Mouse (Mus musculus) embryonic facial prominence, embryonic 12.5 days (tissue): ENCODE data around the gene Npb. TPM values are rescaled to one million over a fixed set of nuclear protein-coding genes. Genes with fewer than 3 reads are reported as not detected.

ENCODE experiments used
- ATAC-seq: fragments of 200-750 bp; cut with Nextera tagmentation; 2 replicates; pipeline ENCODE4 v1.8.0; 2017; ENCODE audit not compliant: insufficient number of reproducible peaks, insufficient read depth, low FRiP score, low TSS enrichment
- H3K27ac ChIP-seq: fragments of 300-500 bp; sonication (generic); 2 replicates; pipeline ENCODE4 v1.5.1; 2016; ENCODE audit warnings: mild to moderate bottlenecking
- H3K27me3 ChIP-seq: fragments of 300-500 bp; sonication (generic); 2 replicates; pipeline ENCODE4 v1.6.1; 2016; ENCODE audit warnings: mild to moderate bottlenecking, moderate library complexity
- H3K36me3 ChIP-seq: fragments of 300-500 bp; sonication (generic); 2 replicates; pipeline ENCODE4 v1.6.1; 2016; ENCODE audit warnings: mild to moderate bottlenecking
- H3K4me1 ChIP-seq: fragments of 300-500 bp; sonication (generic); 2 replicates; pipeline ENCODE4 v1.6.1; 2016
- H3K4me2 ChIP-seq: fragments of 300-500 bp; sonication (generic); replicated peaks from 2 replicates; pipeline ENCODE4 v1.6.1; 2016; ENCODE audit warnings: mild to moderate bottlenecking, moderate library complexity
- H3K4me3 ChIP-seq: fragments of 300-500 bp; sonication (generic); 2 replicates; pipeline ENCODE4 v1.5.1; 2016; ENCODE audit warnings: mild to moderate bottlenecking
- H3K9ac ChIP-seq: fragments of 300-500 bp; sonication (generic); 2 replicates; pipeline ENCODE4 v1.6.1; 2016; ENCODE audit warnings: mild to moderate bottlenecking, moderate library complexity
- H3K9me3 ChIP-seq: fragments of 300-500 bp; sonication (generic); 2 replicates; pipeline ENCODE4 v1.6.1; 2016; ENCODE audit warnings: mild to moderate bottlenecking, moderate library complexity
- WGBS: fragments of 180-500 bp; shearing (Covaris S2); methylation state at CpG from one replicate; pipeline ENCODE4 v1.1.7; 2016; 5-methylcytosine and 5-hydroxymethylcytosine counted together
- polyA plus RNA-seq: library from polyadenylated mRNA; unstranded; fragments of >200 nt; fragmentation: Nextera tagmentation; extraction: Ambion mirVana; gene quantifications from 2 replicates; pipeline ENCODE4 v1.2.1, GENCODE M21; 2016

The Npb gene
- polyA plus RNA-seq, 1 experiment from 2014 or later = 0.99 TPM

DNA sequence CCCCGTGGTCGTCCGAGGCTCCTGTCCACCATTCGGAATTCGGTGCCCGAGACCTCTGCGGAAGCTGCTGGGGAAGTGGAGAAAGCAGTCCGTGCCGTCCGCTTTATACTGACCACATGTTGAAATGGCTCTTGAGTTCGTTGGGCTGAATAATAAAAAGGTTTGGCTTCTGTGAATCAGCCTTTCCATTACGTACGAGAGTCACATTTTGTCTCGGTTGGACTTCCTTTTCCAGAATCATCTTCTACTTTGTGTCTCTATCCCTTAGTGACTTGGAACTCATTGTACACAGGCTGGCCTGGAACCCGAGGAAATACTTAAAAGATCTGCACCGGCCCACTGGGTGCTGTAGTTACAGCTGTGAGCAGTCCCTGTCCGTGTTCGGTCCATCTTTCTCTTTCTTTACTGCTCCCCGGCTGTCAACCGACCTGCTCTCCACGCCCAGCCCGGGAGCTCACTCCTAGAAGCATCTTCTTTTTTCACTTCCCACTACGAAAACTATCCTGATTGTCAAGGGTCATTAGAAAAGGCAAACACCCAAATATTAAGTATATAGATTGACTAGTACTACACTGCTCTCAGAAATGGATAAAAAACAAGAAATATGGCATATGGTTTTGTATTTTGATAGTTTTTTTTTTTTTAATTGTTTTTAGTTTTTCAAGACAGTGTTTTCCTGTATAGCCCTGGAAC, 34.5 kb upstream of the Npb start:
- H3K27ac ChIP-seq = peak overlapping the region; percentile 88
- no peak for ATAC-seq
- H3K27me3 ChIP-seq = no peaks in the 10 kb centered on the region
- H3K36me3 ChIP-seq = peaks cover 39% of the 10 kb centered on the region
- H3K4me1 ChIP-seq = peaks cover 24% of the 10 kb centered on the region
- under 1% methylated on average over 23 of the region's 23 CpGs for WGBS
- H3K4me3 ChIP-seq = peak overlapping the region; percentile 99
- H3K9me3 ChIP-seq = no peaks in the 10 kb centered on the region
- peak overlapping the region; percentile 95 for H3K4me2 ChIP-seq
- H3K9ac ChIP-seq = peak overlapping the region; percentile 88

DNA sequence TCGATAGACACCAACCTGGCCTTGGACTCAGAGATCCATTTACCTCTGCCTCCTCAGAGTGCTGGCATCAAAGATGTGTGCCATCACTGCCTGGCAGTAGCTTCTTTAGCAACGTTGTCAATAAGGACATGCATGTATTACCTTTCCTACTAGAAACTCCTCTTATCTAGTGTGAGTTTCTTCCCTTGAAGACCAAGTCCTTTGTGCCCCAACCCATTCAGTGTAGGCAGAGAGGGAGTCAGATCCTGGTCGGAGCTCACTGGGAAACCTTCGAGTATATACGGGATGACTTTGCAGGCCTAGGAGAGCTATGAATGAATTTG, 34.0 kb upstream of the Npb start:
- peak overlapping the region; percentile 95 for H3K4me2 ChIP-seq
- H3K9ac ChIP-seq = peak overlapping the region; percentile 88; the same call in 1 of the 2 replicates
- H3K4me3 ChIP-seq = peak overlapping the region; percentile 99
- no peaks in the 10 kb centered on the region for H3K9me3 ChIP-seq
- WGBS = 54% methylated on average over 5 of the region's 5 CpGs
- H3K4me1 ChIP-seq = peaks cover 29% of the 10 kb centered on the region
- ATAC-seq = no peak
- H3K36me3 ChIP-seq = peaks cover 42% of the 10 kb centered on the region
- H3K27ac ChIP-seq = no peak overlapping the region
- no peaks in the 10 kb centered on the region for H3K27me3 ChIP-seq

DNA sequence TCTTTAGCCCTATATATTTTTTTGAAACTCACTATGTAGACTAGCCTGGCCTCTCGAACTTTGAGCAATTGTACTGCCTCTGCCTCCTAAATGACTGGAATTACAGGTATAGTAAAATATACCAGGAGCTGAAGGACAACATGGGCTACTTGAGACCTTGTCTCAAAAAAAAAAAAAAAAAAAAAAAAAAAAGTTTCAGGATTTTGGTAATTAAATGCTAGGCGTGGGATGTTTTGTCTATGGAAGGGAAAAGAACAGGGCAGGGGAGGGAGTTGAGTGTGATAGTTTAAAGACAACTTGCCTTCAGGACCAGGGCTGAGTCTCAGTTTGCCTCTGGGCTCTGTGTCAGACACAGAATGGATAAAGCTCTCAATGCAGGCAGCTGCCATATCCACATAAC, 33.2 kb upstream of the Npb start:
- Histone ChIP-seq H3K4me1 (peaks cover 37% of the 10 kb centered on the region), H3K27ac (no peak overlapping the region), H3K9me3 (no peaks in the 10 kb centered on the region), H3K36me3 (peaks cover 42% of the 10 kb centered on the region), H3K4me3 (no peak overlapping the region), H3K9ac (no peak overlapping the region), H3K27me3 (no peaks in the 10 kb centered on the region), H3K4me2 (no peak overlapping the region)
- WGBS = 66% methylated on average over 2 of the region's 2 CpGs
- no peak for ATAC-seq

DNA sequence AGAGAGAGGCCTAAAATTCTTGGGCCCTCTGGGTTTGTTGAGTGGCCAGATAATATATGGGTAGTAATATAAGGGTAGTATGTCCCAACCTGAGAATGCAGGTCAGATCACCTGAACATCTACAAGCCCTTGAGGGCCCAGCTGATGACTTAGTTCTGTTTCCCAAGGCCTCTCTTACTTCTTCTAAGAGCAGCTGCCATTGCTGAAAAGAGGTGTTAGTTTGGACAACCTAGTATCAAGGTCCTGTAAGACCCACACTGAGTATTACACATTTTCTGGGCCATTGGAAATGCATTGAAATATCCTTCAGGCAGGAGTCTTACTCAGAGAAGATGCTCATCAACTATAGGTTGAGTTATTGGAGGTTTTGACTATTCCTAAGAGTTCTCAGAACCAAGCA, 32.3 kb upstream of the Npb start:
- Histone ChIP-seq H3K4me2 (no peak overlapping the region), H3K9me3 (no peaks in the 10 kb centered on the region), H3K4me3 (no peak overlapping the region), H3K27me3 (no peaks in the 10 kb centered on the region), H3K4me1 (peaks cover 37% of the 10 kb centered on the region), H3K36me3 (peaks cover 33% of the 10 kb centered on the region), H3K27ac (no peak overlapping the region), H3K9ac (no peak overlapping the region)
- no peak for ATAC-seq

DNA sequence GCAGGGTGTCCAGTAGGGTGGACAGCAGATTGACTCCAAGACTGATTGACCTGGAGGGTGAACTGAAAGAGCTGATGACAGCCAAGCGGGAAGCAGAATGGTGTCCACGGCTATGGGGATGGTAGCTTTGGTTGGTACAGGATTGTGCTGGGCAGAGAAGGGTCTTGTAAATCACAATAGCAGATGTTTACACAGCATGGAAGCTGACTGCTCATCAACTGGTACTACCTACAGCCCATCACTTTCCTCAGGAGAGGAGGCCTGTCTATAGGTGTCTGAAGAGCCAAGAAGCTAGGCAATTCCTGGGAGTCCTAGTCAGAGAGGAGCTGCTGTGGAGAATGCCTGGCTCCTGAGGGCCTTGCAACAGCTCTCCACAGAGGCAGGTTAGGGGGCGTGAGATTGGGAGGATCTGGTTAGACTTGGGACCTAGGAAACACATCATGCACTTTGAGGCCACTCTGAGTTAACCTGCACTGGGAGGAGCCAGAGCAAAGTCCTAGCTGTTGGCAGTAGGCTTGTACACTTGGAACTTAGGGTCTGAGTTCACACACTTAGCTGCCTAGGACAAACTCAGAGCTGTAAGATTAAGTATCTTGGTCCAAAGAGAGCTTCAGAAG, 31.8 kb upstream of the Npb start:
- Histone ChIP-seq H3K9ac (no peak overlapping the region), H3K27ac (no peak overlapping the region), H3K4me1 (peaks cover 32% of the 10 kb centered on the region), H3K36me3 (peaks cover 27% of the 10 kb centered on the region), H3K9me3 (no peaks in the 10 kb centered on the region), H3K4me3 (no peak overlapping the region), H3K4me2 (no peak overlapping the region), H3K27me3 (no peaks in the 10 kb centered on the region)
- ATAC-seq = no peak
- WGBS = 76% methylated on average over 3 of the region's 3 CpGs

DNA sequence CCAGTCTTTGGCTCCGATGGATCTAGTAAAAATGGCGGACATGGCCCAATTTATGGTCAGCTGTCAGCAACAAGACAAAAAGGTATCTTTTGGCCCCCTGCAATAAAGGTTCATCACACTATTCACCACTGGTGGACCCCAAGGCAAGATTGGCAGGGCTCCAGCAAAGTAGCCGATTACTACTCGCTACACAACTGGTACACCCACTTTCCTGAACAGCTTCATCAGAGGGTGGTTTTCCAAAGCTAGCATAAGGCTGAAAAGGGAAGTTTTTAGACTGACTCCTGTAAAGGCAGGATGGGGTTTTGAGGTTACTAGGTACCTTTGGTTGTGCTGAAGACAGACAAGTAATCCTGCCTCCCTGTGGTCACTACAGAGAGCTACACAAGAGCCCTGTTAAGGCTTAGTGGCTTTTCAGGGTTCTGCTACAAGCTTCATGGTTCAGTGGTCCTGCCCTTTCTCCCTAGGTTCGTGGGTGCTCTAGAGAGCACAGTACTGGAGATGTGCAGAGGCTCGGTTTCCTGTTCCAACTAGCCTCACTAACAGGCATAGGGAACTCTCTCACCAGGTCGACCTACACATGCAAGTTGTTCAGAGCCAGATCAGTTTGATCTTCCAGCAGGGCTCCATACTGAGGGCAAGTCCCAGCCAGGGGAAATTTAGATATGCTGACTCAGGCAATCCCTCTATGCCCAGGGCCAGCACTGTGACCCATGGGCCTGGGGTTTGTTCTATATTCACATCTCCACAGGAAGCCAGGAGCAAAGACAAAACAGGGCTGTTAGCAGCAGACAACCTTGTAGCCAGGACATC, 30.9 kb upstream of the Npb start:
- WGBS = 84% methylated on average over 7 of the region's 7 CpGs
- H3K4me3 ChIP-seq = no peak overlapping the region
- peaks cover 26% of the 10 kb centered on the region for H3K36me3 ChIP-seq
- no peaks in the 10 kb centered on the region for H3K9me3 ChIP-seq
- H3K4me1 ChIP-seq = peaks cover 34% of the 10 kb centered on the region
- no peak overlapping the region for H3K4me2 ChIP-seq
- H3K9ac ChIP-seq = no peak overlapping the region
- H3K27me3 ChIP-seq = no peaks in the 10 kb centered on the region
- no peak for ATAC-seq
- peak overlapping the region; percentile 46; the same call in 1 of the 2 replicates for H3K27ac ChIP-seq

DNA sequence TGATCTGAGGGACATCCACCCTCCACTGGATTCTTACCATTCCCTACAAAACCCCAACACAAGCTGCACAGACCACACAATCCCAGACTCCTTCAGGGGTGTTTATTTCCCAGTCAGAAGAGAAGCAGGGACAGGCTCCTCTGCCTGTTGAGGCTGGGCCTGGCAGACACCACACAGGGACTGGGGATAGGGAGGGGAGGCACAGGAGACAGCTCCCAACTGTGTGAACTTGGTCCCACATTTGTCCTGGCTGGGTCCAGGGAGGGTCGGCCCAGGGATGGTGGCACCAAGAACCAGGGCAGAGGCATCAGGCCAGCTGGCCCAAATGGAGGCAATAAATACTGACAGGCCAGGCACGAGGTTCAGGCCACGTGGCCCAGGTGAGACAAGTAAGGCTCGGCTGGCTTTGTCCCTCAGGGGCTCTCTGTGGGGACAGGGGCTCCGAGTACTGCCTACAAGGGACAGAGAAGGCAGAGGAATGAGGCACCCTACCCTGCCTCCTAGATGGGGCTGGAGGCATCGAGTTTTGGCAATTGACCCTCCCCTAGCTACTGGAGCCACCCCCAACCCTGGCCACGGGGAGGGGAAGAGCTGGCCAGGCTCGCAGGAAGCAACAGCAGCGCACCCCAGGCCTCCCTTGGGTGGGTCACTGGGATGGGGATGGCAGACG, 30.1 kb upstream of the Npb start:
- Histone ChIP-seq H3K9me3 (no peaks in the 10 kb centered on the region), H3K9ac (no peak overlapping the region), H3K4me2 (no peak overlapping the region; the same call in 1 of the 2 replicates), H3K4me3 (no peak overlapping the region), H3K27me3 (no peaks in the 10 kb centered on the region), H3K27ac (0 out of 2 replicates have a peak overlapping the region, but pooled peaks have one; percentile 11), H3K4me1 (peaks cover 34% of the 10 kb centered on the region), H3K36me3 (peaks cover 26% of the 10 kb centered on the region)
- no peak for ATAC-seq
- WGBS = 85% methylated on average over 10 of the region's 10 CpGs

DNA sequence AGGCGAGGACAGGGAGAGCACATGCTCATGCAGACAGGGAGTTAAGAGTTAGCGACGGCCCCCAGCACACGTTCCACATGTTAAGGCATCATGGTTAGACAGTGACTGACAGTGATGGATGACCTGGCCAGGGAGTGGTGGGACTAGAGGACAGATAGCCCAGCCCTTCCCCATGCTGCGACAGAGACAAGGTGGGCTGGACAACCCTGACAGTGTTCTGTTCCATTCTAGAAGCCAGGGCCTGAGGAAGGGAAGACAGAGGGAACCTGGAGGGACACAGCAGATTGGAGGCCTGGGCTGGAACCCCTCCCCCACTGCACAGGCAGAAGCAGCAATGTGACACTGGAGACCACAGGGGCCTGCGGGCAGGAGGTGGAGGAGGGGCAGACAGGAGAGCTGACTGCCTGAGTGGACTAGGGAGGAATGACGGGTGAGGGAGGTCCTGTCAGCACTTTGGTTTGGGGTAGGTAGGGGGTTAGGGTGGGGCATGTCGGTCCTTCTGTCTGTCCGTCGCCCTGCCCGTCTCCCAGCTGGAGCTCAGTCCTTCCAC, 29.5 kb upstream of the Npb start:
- H3K4me3 ChIP-seq = no peak overlapping the region
- no peak overlapping the region; the same call in 1 of the 2 replicates for H3K4me2 ChIP-seq
- no peaks in the 10 kb centered on the region for H3K27me3 ChIP-seq
- no peak for ATAC-seq
- H3K4me1 ChIP-seq = peaks cover 34% of the 10 kb centered on the region
- no peak overlapping the region for H3K27ac ChIP-seq
- H3K36me3 ChIP-seq = peaks cover 31% of the 10 kb centered on the region
- 0 out of 2 replicates have a peak overlapping the region, but pooled peaks have one; percentile 98 for H3K9ac ChIP-seq
- H3K9me3 ChIP-seq = no peaks in the 10 kb centered on the region
- 73% methylated on average over 11 of the region's 11 CpGs for WGBS

DNA sequence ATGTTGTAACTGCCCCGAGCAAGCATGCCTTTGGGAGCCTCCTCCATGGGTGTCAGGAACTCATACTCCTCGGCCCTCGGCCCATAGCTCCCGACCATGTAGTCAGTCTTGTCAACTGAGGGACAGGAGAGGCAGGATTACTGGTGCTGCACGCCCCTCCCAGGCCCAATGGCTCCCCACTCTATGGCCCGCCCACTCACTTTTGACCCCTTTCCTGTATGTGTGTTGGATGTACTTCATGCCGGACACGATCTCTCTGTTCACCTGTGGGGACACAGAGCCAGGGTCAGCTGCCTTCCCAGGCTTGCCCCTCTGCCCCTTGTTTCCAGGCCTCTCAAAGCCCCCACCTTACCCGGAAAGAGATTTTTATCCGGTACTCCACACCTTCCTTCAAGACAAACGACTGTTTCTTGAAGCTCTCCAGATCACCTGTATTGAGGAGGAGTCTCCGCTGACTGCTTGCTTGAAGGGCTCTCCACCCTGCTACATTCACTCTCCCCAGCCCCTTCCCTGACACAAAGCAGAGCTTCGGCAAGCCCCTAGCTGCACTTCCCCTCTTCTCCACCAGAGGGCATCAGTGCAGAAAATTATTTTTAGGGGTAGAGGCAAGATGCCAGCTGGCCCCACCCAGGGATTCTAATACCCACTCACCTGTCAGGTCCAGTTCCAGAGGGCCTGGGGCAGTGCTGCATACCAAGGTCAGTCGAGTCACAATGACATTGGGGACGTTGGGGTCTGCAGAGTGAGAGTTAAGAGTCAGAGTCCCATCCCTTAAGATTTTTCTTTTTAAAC, 28.8 kb upstream of the Npb start:
- Histone ChIP-seq H3K36me3 (peaks cover 38% of the 10 kb centered on the region), H3K9ac (peak overlapping the region; percentile 98; the same call in 1 of the 2 replicates)
- 0 out of 2 replicates have a peak, but pooled peaks have one; percentile 12 for ATAC-seq

DNA sequence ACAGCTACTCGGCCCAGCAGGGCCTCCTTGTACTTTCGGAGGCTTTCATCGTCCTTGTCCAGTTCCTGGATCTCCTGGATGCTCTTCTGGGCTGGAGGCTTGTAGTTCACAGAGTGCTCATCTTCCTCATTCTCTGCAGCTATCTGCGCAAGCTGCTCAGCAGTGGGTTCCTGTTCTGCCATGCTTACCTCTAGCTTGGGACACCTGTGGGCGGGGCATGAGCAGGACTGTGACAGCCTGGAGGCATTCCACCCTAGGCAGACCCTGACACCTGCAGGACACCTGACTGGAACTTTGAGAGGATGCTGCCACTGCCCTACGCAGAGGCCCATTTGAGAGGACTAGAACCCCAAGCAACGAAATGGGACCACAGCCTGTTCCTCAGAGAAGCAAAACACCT, 28.1 kb upstream of the Npb start:
- Histone ChIP-seq H3K27ac (peak overlapping the region; percentile 92), H3K4me2 (peak overlapping the region; percentile 95), H3K36me3 (peaks cover 43% of the 10 kb centered on the region), H3K27me3 (no peaks in the 10 kb centered on the region), H3K4me3 (peak overlapping the region; percentile 92), H3K4me1 (peaks cover 27% of the 10 kb centered on the region), H3K9ac (peak overlapping the region; percentile 98), H3K9me3 (no peaks in the 10 kb centered on the region; the same call in 1 of the 2 replicates)
- WGBS = 52% methylated on average over 7 of the region's 7 CpGs
- no peak for ATAC-seq

More for the DNA sequence above, 28.8 kb upstream of the Npb start:
- Histone ChIP-seq H3K4me2 (peak overlapping the region; percentile 95), H3K9me3 (no peaks in the 10 kb centered on the region; the same call in 1 of the 2 replicates), H3K4me1 (peaks cover 29% of the 10 kb centered on the region), H3K27ac (peak overlapping the region; percentile 92), H3K27me3 (no peaks in the 10 kb centered on the region), H3K4me3 (peak overlapping the region; percentile 92)
- WGBS = 61% methylated on average over 15 of the region's 15 CpGs
